Mouse (Mus musculus): ENCODE data around the gene Wdr62. TPM values are rescaled to one million over a fixed set of nuclear protein-coding genes. Genes with fewer than 3 reads are reported as not detected.
A peak's percentile ranks its signal among the peaks of the same experiment; 100 is the strongest.

The Wdr62 gene
- polyA plus RNA-seq, 1 experiment from 2014 or later: 11.3 TPM

- Histone ChIP-seq H3K9ac (ENCODE audit: low read length) (no peak overlapping the region), H3K4me1 (ENCODE audit: control insufficient read depth, insufficient read depth, low read length) (peaks cover 7% of the 10 kb centered on the region; the same call in 1 of the 2 replicates), H3K36me3 (ENCODE audit: control insufficient read depth, insufficient read depth, low read length) (peaks cover 16% of the 10 kb centered on the region), H3K27me3 (ENCODE audit: control insufficient read depth, insufficient read depth, low read length) (no peaks in the 10 kb centered on the region), H3K27ac (ENCODE audit: low read depth, low read length) (no peak overlapping the region), H3K4me3 (ENCODE audit: low read depth, low read length) (no peak overlapping the region), H3K4me2 (no peak overlapping the region), H3K9me3 (ENCODE audit: control insufficient read depth, low read length) (no peaks in the 10 kb centered on the region)
- DNase-seq (ENCODE audit: low spot score, missing footprints) (no peak), ATAC-seq (ENCODE audit: low FRiP score) (no peak)
- 92% methylated on average over 5 of the region's 5 CpGs for WGBS
Measured at GRCm38 (mm10) chr7:30222205-30222604, 58.0 kb downstream of the Wdr62 start.

GRCm38 (mm10) chr7:30221433-30221832, 58.8 kb downstream of the Wdr62 start:
- DNase-seq (ENCODE audit: low spot score, missing footprints) (peak; percentile 37), ATAC-seq (ENCODE audit: low FRiP score) (no peak)
- Histone ChIP-seq H3K36me3 (ENCODE audit: control insufficient read depth, insufficient read depth, low read length) (peaks cover 15% of the 10 kb centered on the region), H3K27me3 (ENCODE audit: control insufficient read depth, insufficient read depth, low read length) (no peaks in the 10 kb centered on the region), H3K9ac (ENCODE audit: low read length) (no peak overlapping the region), H3K4me1 (ENCODE audit: control insufficient read depth, insufficient read depth, low read length) (peaks cover 7% of the 10 kb centered on the region; the same call in 1 of the 2 replicates), H3K27ac (ENCODE audit: low read depth, low read length) (no peak overlapping the region), H3K9me3 (ENCODE audit: control insufficient read depth, low read length) (no peaks in the 10 kb centered on the region), H3K4me2 (no peak overlapping the region), H3K4me3 (ENCODE audit: low read depth, low read length) (no peak overlapping the region)
- 89% methylated on average over 3 of the region's 3 CpGs for WGBS

- Histone ChIP-seq H3K36me3 (ENCODE audit: control insufficient read depth, insufficient read depth, low read length) (peaks cover 11% of the 10 kb centered on the region), H3K27me3 (ENCODE audit: control insufficient read depth, insufficient read depth, low read length) (no peaks in the 10 kb centered on the region), H3K9ac (ENCODE audit: low read length) (peak overlapping the region; percentile 55), H3K4me3 (ENCODE audit: low read depth, low read length) (peak overlapping the region; percentile 34), H3K4me2 (peak overlapping the region; percentile 57), H3K4me1 (ENCODE audit: control insufficient read depth, insufficient read depth, low read length) (peaks cover 7% of the 10 kb centered on the region; the same call in 1 of the 2 replicates), H3K9me3 (ENCODE audit: control insufficient read depth, low read length) (no peaks in the 10 kb centered on the region), H3K27ac (ENCODE audit: low read depth, low read length) (no peak overlapping the region)
- WGBS: 26% methylated on average over 11 of the region's 11 CpGs
- ATAC-seq (ENCODE audit: low FRiP score): no peak
- DNase-seq (ENCODE audit: low spot score, missing footprints): peak; percentile 81
Measured at GRCm38 (mm10) chr7:30220008-30220356, 60.2 kb downstream of the Wdr62 start.

GRCm38 (mm10) chr7:30219293-30220007, 60.8 kb downstream of the Wdr62 start:
- H3K9ac ChIP-seq (ENCODE audit: low read length): peak overlapping the region; percentile 55
- peak overlapping the region; percentile 57 for H3K4me2 ChIP-seq
- H3K27ac ChIP-seq (ENCODE audit: low read depth, low read length): no peak overlapping the region
- peaks cover 7% of the 10 kb centered on the region; the same call in 1 of the 2 replicates for H3K4me1 ChIP-seq (ENCODE audit: control insufficient read depth, insufficient read depth, low read length)
- H3K4me3 ChIP-seq (ENCODE audit: low read depth, low read length): peak overlapping the region; percentile 34
- DNase-seq (ENCODE audit: low spot score, missing footprints): peak; percentile 94
- no peaks in the 10 kb centered on the region for H3K27me3 ChIP-seq (ENCODE audit: control insufficient read depth, insufficient read depth, low read length)
- peaks cover 11% of the 10 kb centered on the region for H3K36me3 ChIP-seq (ENCODE audit: control insufficient read depth, insufficient read depth, low read length)
- WGBS: 4% methylated on average over 16 of the region's 16 CpGs
- H3K9me3 ChIP-seq (ENCODE audit: control insufficient read depth, low read length): no peaks in the 10 kb centered on the region
- peak; percentile 57 for ATAC-seq (ENCODE audit: low FRiP score)

GRCm38 (mm10) chr7:30217277-30217676, 62.9 kb downstream of the Wdr62 start:
- Histone ChIP-seq H3K4me3 (ENCODE audit: low read depth, low read length) (no peak overlapping the region), H3K9ac (ENCODE audit: low read length) (no peak overlapping the region), H3K4me1 (ENCODE audit: control insufficient read depth, insufficient read depth, low read length) (peaks cover 7% of the 10 kb centered on the region; the same call in 1 of the 2 replicates), H3K27ac (ENCODE audit: low read depth, low read length) (no peak overlapping the region), H3K27me3 (ENCODE audit: control insufficient read depth, insufficient read depth, low read length) (no peaks in the 10 kb centered on the region), H3K36me3 (ENCODE audit: control insufficient read depth, insufficient read depth, low read length) (no peaks in the 10 kb centered on the region), H3K9me3 (ENCODE audit: control insufficient read depth, low read length) (no peaks in the 10 kb centered on the region), H3K4me2 (no peak overlapping the region)
- 78% methylated on average over 2 of the region's 2 CpGs for WGBS
- DNase-seq (ENCODE audit: low spot score, missing footprints): no peak
- peak; percentile 52 for ATAC-seq (ENCODE audit: low FRiP score)

- peaks cover 7% of the 10 kb centered on the region; the same call in 1 of the 2 replicates for H3K4me1 ChIP-seq (ENCODE audit: control insufficient read depth, insufficient read depth, low read length)
- WGBS: under 1% methylated on average over 15 of the region's 16 CpGs
- no peaks in the 10 kb centered on the region for H3K27me3 ChIP-seq (ENCODE audit: control insufficient read depth, insufficient read depth, low read length)
- H3K9ac ChIP-seq (ENCODE audit: low read length): no peak overlapping the region
- peak; percentile 81 for ATAC-seq (ENCODE audit: low FRiP score)
- DNase-seq (ENCODE audit: low spot score, missing footprints): peak; percentile 99
- no peaks in the 10 kb centered on the region for H3K36me3 ChIP-seq (ENCODE audit: control insufficient read depth, insufficient read depth, low read length)
- no peak overlapping the region for H3K4me3 ChIP-seq (ENCODE audit: low read depth, low read length)
- H3K9me3 ChIP-seq (ENCODE audit: control insufficient read depth, low read length): no peaks in the 10 kb centered on the region
- H3K4me2 ChIP-seq: peak overlapping the region; percentile 35; the same call in 1 of the 2 replicates
- no peak overlapping the region for H3K27ac ChIP-seq (ENCODE audit: low read depth, low read length)
Measured at GRCm38 (mm10) chr7:30216723-30217151, 63.5 kb downstream of the Wdr62 start.

GRCm38 (mm10) chr7:30215875-30216274, 64.3 kb downstream of the Wdr62 start:
- Histone ChIP-seq H3K36me3 (ENCODE audit: control insufficient read depth, insufficient read depth, low read length) (no peaks in the 10 kb centered on the region), H3K27ac (ENCODE audit: low read depth, low read length) (no peak overlapping the region), H3K27me3 (ENCODE audit: control insufficient read depth, insufficient read depth, low read length) (no peaks in the 10 kb centered on the region), H3K9ac (ENCODE audit: low read length) (no peak overlapping the region), H3K4me2 (no peak overlapping the region), H3K4me1 (ENCODE audit: control insufficient read depth, insufficient read depth, low read length) (peaks cover 7% of the 10 kb centered on the region; the same call in 1 of the 2 replicates), H3K9me3 (ENCODE audit: control insufficient read depth, low read length) (no peaks in the 10 kb centered on the region), H3K4me3 (ENCODE audit: low read depth, low read length) (no peak overlapping the region)
- no peak for ATAC-seq (ENCODE audit: low FRiP score)
- peak; percentile 26 for DNase-seq (ENCODE audit: low spot score, missing footprints)
- 73% methylated on average over 3 of the region's 3 CpGs for WGBS

- WGBS: 89% methylated on average over 3 of the region's 3 CpGs
Measured at GRCm38 (mm10) chr7:30213881-30214280, 66.3 kb downstream of the Wdr62 start.

GRCm38 (mm10) chr7:30211025-30211424, 69.2 kb downstream of the Wdr62 start:
- H3K4me2 ChIP-seq: no peak overlapping the region
- H3K4me1 ChIP-seq (ENCODE audit: control insufficient read depth, insufficient read depth, low read length): no peaks in the 10 kb centered on the region
- H3K9me3 ChIP-seq (ENCODE audit: control insufficient read depth, low read length): no peaks in the 10 kb centered on the region
- ATAC-seq (ENCODE audit: low FRiP score) (no peak), DNase-seq (ENCODE audit: low spot score, missing footprints) (peak; percentile 51)
- H3K9ac ChIP-seq (ENCODE audit: low read length): no peak overlapping the region
- no peaks in the 10 kb centered on the region for H3K27me3 ChIP-seq (ENCODE audit: control insufficient read depth, insufficient read depth, low read length)
- WGBS: 25% methylated on average over 4 of the region's 4 CpGs
- H3K36me3 ChIP-seq (ENCODE audit: control insufficient read depth, insufficient read depth, low read length): no peaks in the 10 kb centered on the region
- H3K27ac ChIP-seq (ENCODE audit: low read depth, low read length): no peak overlapping the region
- H3K4me3 ChIP-seq (ENCODE audit: low read depth, low read length): no peak overlapping the region

More at GRCm38 (mm10) chr7:30213881-30214280, 66.3 kb downstream of the Wdr62 start:
- Histone ChIP-seq H3K27me3 (ENCODE audit: control insufficient read depth, insufficient read depth, low read length) (no peaks in the 10 kb centered on the region), H3K27ac (ENCODE audit: low read depth, low read length) (no peak overlapping the region), H3K4me3 (ENCODE audit: low read depth, low read length) (no peak overlapping the region), H3K9me3 (ENCODE audit: control insufficient read depth, low read length) (no peaks in the 10 kb centered on the region), H3K4me2 (no peak overlapping the region), H3K4me1 (ENCODE audit: control insufficient read depth, insufficient read depth, low read length) (no peaks in the 10 kb centered on the region), H3K36me3 (ENCODE audit: control insufficient read depth, insufficient read depth, low read length) (no peaks in the 10 kb centered on the region), H3K9ac (ENCODE audit: low read length) (no peak overlapping the region)
- no peak for ATAC-seq (ENCODE audit: low FRiP score)
- no peak for DNase-seq (ENCODE audit: low spot score, missing footprints)
